Mouse (Mus musculus): ENCODE data around the gene Rmnd5b. TPM values are rescaled to one million over a fixed set of nuclear protein-coding genes. Genes with fewer than 3 reads are reported as not detected.
"Not testable (repeated sequence)": the region's sequence is repeated elsewhere in the genome, so short reads cannot be mapped to it uniquely, and the experiment has no call there.

Rmnd5b gene
- polyA plus RNA-seq, 1 experiment from 2014 or later = 74.5 TPM

- Histone ChIP-seq H3K36me3 (peaks cover 14% of the 10 kb centered on the region), H3K4me3 (no peak overlapping the region), H3K9me3 (no peaks in the 10 kb centered on the region), H3K4me1 (replicated peaks) (peaks cover 28% of the 10 kb centered on the region), H3K9ac (no peak overlapping the region), H3K27me3 (no peaks in the 10 kb centered on the region), H3K27ac (replicated peaks) (no peak overlapping the region), H3K4me2 (no peak overlapping the region)
- no peak for ATAC-seq (ENCODE audit: low read depth)
- 3% methylated on average over 4 of the region's 4 CpGs for WGBS
Measured at GRCm38 (mm10) chr11:51617693-51618092, 18.0 kb downstream of the Rmnd5b start.

GRCm38 (mm10) chr11:51616113-51616512, 19.6 kb downstream of the Rmnd5b start:
- H3K4me3 ChIP-seq = peak overlapping the region; percentile 31; the same call in 1 of the 2 replicates
- H3K27me3 ChIP-seq = not testable (repeated sequence)

GRCm38 (mm10) chr11:51615601-51616000, 20.1 kb downstream of the Rmnd5b start:
- 4% methylated on average over 14 of the region's 14 CpGs for WGBS
- Histone ChIP-seq H3K4me2 (peak overlapping the region; percentile 60), H3K9ac (peak overlapping the region; percentile 69), H3K36me3 (no peaks in the 10 kb centered on the region), H3K27ac (replicated peaks) (no peak overlapping the region; the same call in 1 of the 2 replicates), H3K27me3 (no peaks in the 10 kb centered on the region), H3K4me1 (replicated peaks) (peaks cover 22% of the 10 kb centered on the region), H3K9me3 (no peaks in the 10 kb centered on the region), H3K4me3 (peak overlapping the region; percentile 31)
- ATAC-seq (ENCODE audit: low read depth) = 0 out of 2 replicates have a peak, but pooled peaks have one; percentile 11

More at GRCm38 (mm10) chr11:51616113-51616512, 19.6 kb downstream of the Rmnd5b start:
- peak overlapping the region; percentile 60 for H3K4me2 ChIP-seq
- ATAC-seq (ENCODE audit: low read depth); H3K27ac ChIP-seq (replicated peaks); H3K9me3 ChIP-seq; H3K36me3 ChIP-seq: not testable (repeated sequence)
- peaks cover 27% of the 10 kb centered on the region for H3K4me1 ChIP-seq (replicated peaks)
- peak overlapping the region; percentile 69; the same call in 1 of the 2 replicates for H3K9ac ChIP-seq
- WGBS = 91% methylated on average over 7 of the region's 7 CpGs

GRCm38 (mm10) chr11:51615129-51615528, 20.6 kb downstream of the Rmnd5b start:
- Histone ChIP-seq H3K27me3 (no peaks in the 10 kb centered on the region), H3K36me3 (no peaks in the 10 kb centered on the region), H3K4me1 (replicated peaks) (peaks cover 17% of the 10 kb centered on the region), H3K9me3 (no peaks in the 10 kb centered on the region), H3K4me3 (peak overlapping the region; percentile 31), H3K4me2 (peak overlapping the region; percentile 60), H3K9ac (peak overlapping the region; percentile 69), H3K27ac (replicated peaks) (no peak overlapping the region; the same call in 1 of the 2 replicates)
- 53% methylated on average over 7 of the region's 7 CpGs for WGBS
- no peak for ATAC-seq (ENCODE audit: low read depth)

- Histone ChIP-seq H3K4me2 (no peak overlapping the region), H3K36me3 (no peaks in the 10 kb centered on the region), H3K27ac (replicated peaks) (no peak overlapping the region), H3K9me3 (no peaks in the 10 kb centered on the region), H3K4me1 (replicated peaks) (peaks cover 14% of the 10 kb centered on the region), H3K4me3 (no peak overlapping the region), H3K9ac (no peak overlapping the region), H3K27me3 (no peaks in the 10 kb centered on the region)
- ATAC-seq (ENCODE audit: low read depth) = no peak
- 77% methylated on average over 8 of the region's 8 CpGs for WGBS
Measured at GRCm38 (mm10) chr11:51614256-51614655, 21.4 kb downstream of the Rmnd5b start.

GRCm38 (mm10) chr11:51609940-51610339, 25.8 kb downstream of the Rmnd5b start:
- not testable (repeated sequence) for H3K4me2 ChIP-seq; H3K27me3 ChIP-seq; H3K9ac ChIP-seq; H3K9me3 ChIP-seq; H3K27ac ChIP-seq (replicated peaks); ATAC-seq (ENCODE audit: low read depth); H3K36me3 ChIP-seq; H3K4me3 ChIP-seq
- 92% methylated on average over 5 of the region's 5 CpGs for WGBS
- peaks cover 13% of the 10 kb centered on the region for H3K4me1 ChIP-seq (replicated peaks)

- Histone ChIP-seq H3K4me3 (no peak overlapping the region), H3K4me1 (replicated peaks) (peaks cover 18% of the 10 kb centered on the region), H3K4me2 (no peak overlapping the region), H3K9ac (no peak overlapping the region), H3K27ac (replicated peaks) (no peak overlapping the region), H3K9me3 (no peaks in the 10 kb centered on the region), H3K36me3 (peaks cover 5% of the 10 kb centered on the region), H3K27me3 (no peaks in the 10 kb centered on the region)
- no peak for ATAC-seq (ENCODE audit: low read depth)
- 85% methylated on average over 3 of the region's 3 CpGs for WGBS
Measured at GRCm38 (mm10) chr11:51609266-51609909, 26.3 kb downstream of the Rmnd5b start.

GRCm38 (mm10) chr11:51607096-51607738, 28.5 kb downstream of the Rmnd5b start:
- Histone ChIP-seq H3K4me1 (replicated peaks) (peaks cover 40% of the 10 kb centered on the region), H3K27ac (replicated peaks) (peak overlapping the region; percentile 93), H3K27me3 (no peaks in the 10 kb centered on the region), H3K9ac (peak overlapping the region; percentile 100), H3K36me3 (peaks cover 27% of the 10 kb centered on the region), H3K4me3 (peak overlapping the region; percentile 93), H3K9me3 (no peaks in the 10 kb centered on the region), H3K4me2 (peak overlapping the region; percentile 76)
- peak; percentile 66 for ATAC-seq (ENCODE audit: low read depth)
- WGBS = 11% methylated on average over 15 of the region's 15 CpGs

- peak within 1 kb of the TSS; percentile 98 for H3K4me2 ChIP-seq
- no peaks in the 10 kb centered on the region for H3K27me3 ChIP-seq
- H3K9ac ChIP-seq = peak within 1 kb of the TSS; percentile 100
- peaks cover 46% of the 10 kb centered on the region for H3K4me1 ChIP-seq (replicated peaks)
- peak; percentile 96 for ATAC-seq (ENCODE audit: low read depth)
- H3K36me3 ChIP-seq = peaks cover 33% of the 10 kb centered on the region
- no peaks in the 10 kb centered on the region for H3K9me3 ChIP-seq
- under 1% methylated on average over 91 of the region's 91 CpGs for WGBS
- peak within 1 kb of the TSS; percentile 96 for H3K27ac ChIP-seq (replicated peaks)
- peak within 1 kb of the TSS; percentile 93 for H3K4me3 ChIP-seq
Measured at GRCm38 (mm10) chr11:51606447-51607095, 29.1 kb downstream of the Rmnd5b start, which contains the start of gene Hnrnpab. Hnrnpab (minus strand) TSS chr11:51606847.

GRCm38 (mm10) chr11:51605602-51606446, 29.9 kb downstream of the Rmnd5b start:
- under 1% methylated on average over 79 of the region's 81 CpGs for WGBS
- Histone ChIP-seq H3K9me3 (no peaks in the 10 kb centered on the region), H3K27me3 (no peaks in the 10 kb centered on the region), H3K9ac (peak overlapping the region; percentile 100), H3K4me3 (peak overlapping the region; percentile 93), H3K27ac (replicated peaks) (peak overlapping the region; percentile 96), H3K36me3 (peaks cover 41% of the 10 kb centered on the region), H3K4me2 (peak overlapping the region; percentile 98), H3K4me1 (replicated peaks) (peaks cover 53% of the 10 kb centered on the region)
- peak; percentile 56 for ATAC-seq (ENCODE audit: low read depth)

- H3K27ac ChIP-seq (replicated peaks) = no peak overlapping the region
- H3K9ac ChIP-seq = peak overlapping the region; percentile 6; the same call in 1 of the 2 replicates
- no peak overlapping the region for H3K4me2 ChIP-seq
- H3K9me3 ChIP-seq = no peaks in the 10 kb centered on the region
- H3K4me1 ChIP-seq (replicated peaks) = peaks cover 49% of the 10 kb centered on the region
- H3K36me3 ChIP-seq = peaks cover 76% of the 10 kb centered on the region
- H3K4me3 ChIP-seq = no peak overlapping the region
- ATAC-seq (ENCODE audit: low read depth) = no peak
- 98% methylated on average over 3 of the region's 3 CpGs for WGBS
- H3K27me3 ChIP-seq = no peaks in the 10 kb centered on the region
Measured at GRCm38 (mm10) chr11:51602253-51602652, 33.4 kb downstream of the Rmnd5b start.

Data from neural tube, embryonic 13.5 days (tissue).